Mouse (Mus musculus): Measurements from ENCODE around the gene Rab8a. TPM values are rescaled to one million over a fixed set of nuclear protein-coding genes. Genes with fewer than 3 reads are reported as not detected.
A peak's percentile ranks its signal among the peaks of the same experiment; 100 is the strongest.

The Rab8a gene
- polyA plus RNA-seq, 1 experiment from 2014 or later: 102 TPM

DNA sequence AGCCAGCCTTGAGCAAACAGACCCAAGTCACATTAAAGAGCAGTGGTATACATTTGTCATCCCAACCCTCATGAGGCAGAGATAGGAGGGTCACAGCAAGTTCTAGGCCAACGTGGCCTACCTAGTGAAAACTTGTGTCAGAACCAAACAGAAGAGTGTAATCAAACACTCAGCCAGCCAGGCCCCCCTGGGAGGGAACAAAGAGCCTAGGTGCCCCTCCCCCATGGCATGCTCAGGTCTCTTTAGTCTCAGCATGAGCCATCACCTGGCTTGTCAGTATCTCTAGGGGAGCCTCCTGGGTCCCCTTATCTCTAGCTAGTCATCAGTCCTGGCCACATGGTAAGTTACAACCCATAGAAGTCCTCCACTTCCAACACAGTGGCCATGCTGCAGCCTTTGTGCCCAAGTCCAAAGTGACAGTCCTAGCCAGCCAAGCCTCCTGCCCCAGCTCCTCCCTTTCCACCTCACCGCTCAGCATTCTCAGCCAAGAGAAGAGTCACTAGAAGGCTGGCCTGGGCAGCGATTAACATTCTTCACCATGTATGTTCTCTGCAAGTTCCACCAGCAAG, 8.8 kb downstream of the Rab8a start:
- Histone ChIP-seq H3K9ac (replicated peaks; ENCODE audit: low read length) (no peak overlapping the region), H3K4me3 (ENCODE audit: low read depth, low read length) (no peak overlapping the region), H3K4me1 (ENCODE audit: control insufficient read depth, insufficient read depth, low read length) (no peaks in the 10 kb centered on the region), H3K27me3 (ENCODE audit: control insufficient read depth, insufficient read depth, low read length) (no peaks in the 10 kb centered on the region), H3K9me3 (replicated peaks; ENCODE audit: control insufficient read depth, low read length) (no peaks in the 10 kb centered on the region), H3K27ac (replicated peaks; ENCODE audit: low read depth, low read length) (no peak overlapping the region), H3K4me2 (ENCODE audit: low read depth, low read length) (no peak overlapping the region), H3K36me3 (replicated peaks; ENCODE audit: control insufficient read depth, insufficient read depth, low read depth, low read length) (peaks cover 13% of the 10 kb centered on the region)
- ATAC-seq (replicated peaks; ENCODE audit: insufficient number of reproducible peaks, low FRiP score, low TSS enrichment, low read depth): no peak
- WGBS: 81% methylated on average over 3 of the region's 3 CpGs
- DNase-seq (ENCODE audit: low spot score): no peak

DNA sequence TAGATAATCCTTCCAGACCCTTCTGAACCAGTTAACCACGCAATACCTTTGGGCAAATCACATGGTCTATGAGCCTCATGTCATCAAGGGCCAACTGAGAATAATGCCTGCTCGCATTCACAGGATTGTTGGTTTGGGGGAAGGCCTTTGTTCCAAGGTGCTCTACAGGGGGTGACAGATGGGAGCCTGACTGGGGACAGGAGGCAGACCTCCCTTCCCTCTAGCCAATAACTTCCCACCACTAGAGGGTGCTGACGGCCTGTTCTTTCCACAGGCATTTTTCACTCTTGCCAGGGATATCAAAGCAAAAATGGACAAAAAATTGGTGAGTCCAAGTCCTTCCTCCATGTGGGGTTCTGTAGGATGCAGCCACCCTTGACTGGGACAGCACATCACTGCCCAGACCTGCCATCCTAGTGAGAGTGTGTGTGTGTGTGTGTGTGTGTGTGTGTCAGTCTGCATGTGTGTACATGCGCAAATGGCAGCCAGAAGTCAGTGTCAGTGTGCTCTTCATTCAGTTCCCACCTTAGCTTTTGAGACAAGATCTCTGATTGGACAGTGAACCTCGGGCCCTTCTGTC, 16.4 kb downstream of the Rab8a start:
- 61% methylated on average over 5 of the region's 5 CpGs for WGBS
- Histone ChIP-seq H3K9ac (replicated peaks; ENCODE audit: low read length) (no peak overlapping the region), H3K9me3 (replicated peaks; ENCODE audit: control insufficient read depth, low read length) (no peaks in the 10 kb centered on the region), H3K4me2 (ENCODE audit: low read depth, low read length) (no peak overlapping the region), H3K4me1 (ENCODE audit: control insufficient read depth, insufficient read depth, low read length) (no peaks in the 10 kb centered on the region), H3K4me3 (ENCODE audit: low read depth, low read length) (no peak overlapping the region), H3K36me3 (replicated peaks; ENCODE audit: control insufficient read depth, insufficient read depth, low read depth, low read length) (peaks cover 11% of the 10 kb centered on the region), H3K27ac (replicated peaks; ENCODE audit: low read depth, low read length) (no peak overlapping the region), H3K27me3 (ENCODE audit: control insufficient read depth, insufficient read depth, low read length) (no peaks in the 10 kb centered on the region)
- ATAC-seq (replicated peaks; ENCODE audit: insufficient number of reproducible peaks, low FRiP score, low TSS enrichment, low read depth) (no peak), DNase-seq (ENCODE audit: low spot score) (peak; percentile 78)

DNA sequence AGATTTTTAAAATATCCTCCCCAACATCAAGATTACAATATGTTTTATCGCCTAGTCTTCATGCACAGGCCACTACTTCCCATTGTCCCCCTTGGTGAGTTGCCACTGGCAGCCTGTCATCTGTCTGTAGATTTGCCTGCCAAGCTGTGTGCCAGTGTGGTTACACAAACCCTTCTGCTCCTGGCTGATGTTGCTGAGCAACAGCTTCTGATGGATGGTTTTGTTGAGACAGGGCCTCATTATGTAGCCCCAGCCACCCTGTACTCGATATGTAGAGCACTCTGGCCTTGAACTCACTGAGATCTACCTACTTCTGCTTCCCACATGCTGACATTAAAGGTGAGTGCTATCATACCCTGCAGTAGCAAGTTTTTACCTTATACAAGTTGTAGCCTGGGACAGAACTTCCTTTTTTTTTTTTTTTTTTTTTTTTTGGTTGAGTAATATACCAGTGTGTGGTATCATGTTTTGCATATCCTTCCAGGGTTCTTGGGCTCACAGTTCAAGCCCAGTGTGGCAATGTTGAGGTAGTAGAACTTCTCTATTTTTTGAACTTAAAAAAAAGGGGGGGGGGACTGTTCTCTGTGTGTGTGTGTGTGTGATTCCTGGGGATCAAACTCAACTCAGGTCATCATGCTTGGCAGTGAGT, 22.7 kb downstream of the Rab8a start:
- peaks cover 7% of the 10 kb centered on the region for H3K36me3 ChIP-seq (replicated peaks; ENCODE audit: control insufficient read depth, insufficient read depth, low read depth, low read length)
- no peak overlapping the region for H3K4me3 ChIP-seq (ENCODE audit: low read depth, low read length)
- H3K4me1 ChIP-seq (ENCODE audit: control insufficient read depth, insufficient read depth, low read length): no peaks in the 10 kb centered on the region
- H3K9ac ChIP-seq (replicated peaks; ENCODE audit: low read length): no peak overlapping the region
- H3K27ac ChIP-seq (replicated peaks; ENCODE audit: low read depth, low read length): no peak overlapping the region
- DNase-seq (ENCODE audit: low spot score) (no peak), ATAC-seq (replicated peaks; ENCODE audit: insufficient number of reproducible peaks, low FRiP score, low TSS enrichment, low read depth) (no peak)
- 81% methylated on average over 2 of the region's 2 CpGs for WGBS
- no peak overlapping the region for H3K4me2 ChIP-seq (ENCODE audit: low read depth, low read length)
- no peaks in the 10 kb centered on the region for H3K27me3 ChIP-seq (ENCODE audit: control insufficient read depth, insufficient read depth, low read length)
- no peaks in the 10 kb centered on the region for H3K9me3 ChIP-seq (replicated peaks; ENCODE audit: control insufficient read depth, low read length)

DNA sequence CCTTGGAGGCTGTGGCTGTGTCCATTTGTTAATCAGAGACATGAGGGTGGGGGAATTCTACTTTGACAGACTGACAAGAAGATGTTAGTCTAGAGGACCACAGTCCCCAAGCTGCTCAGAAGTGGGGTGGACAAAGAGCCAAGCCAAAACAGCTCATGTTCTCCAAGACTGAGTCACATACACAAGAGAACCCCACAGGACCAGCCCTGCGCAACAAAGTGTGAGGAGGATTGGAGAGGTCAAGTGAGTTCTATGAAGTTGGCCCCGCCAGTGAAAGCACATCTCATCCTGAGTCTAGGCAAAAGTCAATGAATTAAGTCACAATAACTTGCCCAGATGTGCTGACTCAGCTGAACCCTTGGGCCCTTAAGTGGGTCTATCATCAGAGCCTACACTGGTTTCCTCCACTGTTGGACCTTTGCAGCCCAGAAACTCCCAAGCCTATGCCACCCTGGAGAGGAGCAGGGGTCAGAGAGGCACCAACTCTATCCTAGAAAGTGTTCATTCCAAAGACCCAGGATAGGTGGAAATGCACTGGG, 26.9 kb downstream of the Rab8a start:
- 79% methylated on average over 2 of the region's 2 CpGs for WGBS
- H3K27me3 ChIP-seq (ENCODE audit: control insufficient read depth, insufficient read depth, low read length): no peaks in the 10 kb centered on the region
- ATAC-seq (replicated peaks; ENCODE audit: insufficient number of reproducible peaks, low FRiP score, low TSS enrichment, low read depth): no peak

DNA sequence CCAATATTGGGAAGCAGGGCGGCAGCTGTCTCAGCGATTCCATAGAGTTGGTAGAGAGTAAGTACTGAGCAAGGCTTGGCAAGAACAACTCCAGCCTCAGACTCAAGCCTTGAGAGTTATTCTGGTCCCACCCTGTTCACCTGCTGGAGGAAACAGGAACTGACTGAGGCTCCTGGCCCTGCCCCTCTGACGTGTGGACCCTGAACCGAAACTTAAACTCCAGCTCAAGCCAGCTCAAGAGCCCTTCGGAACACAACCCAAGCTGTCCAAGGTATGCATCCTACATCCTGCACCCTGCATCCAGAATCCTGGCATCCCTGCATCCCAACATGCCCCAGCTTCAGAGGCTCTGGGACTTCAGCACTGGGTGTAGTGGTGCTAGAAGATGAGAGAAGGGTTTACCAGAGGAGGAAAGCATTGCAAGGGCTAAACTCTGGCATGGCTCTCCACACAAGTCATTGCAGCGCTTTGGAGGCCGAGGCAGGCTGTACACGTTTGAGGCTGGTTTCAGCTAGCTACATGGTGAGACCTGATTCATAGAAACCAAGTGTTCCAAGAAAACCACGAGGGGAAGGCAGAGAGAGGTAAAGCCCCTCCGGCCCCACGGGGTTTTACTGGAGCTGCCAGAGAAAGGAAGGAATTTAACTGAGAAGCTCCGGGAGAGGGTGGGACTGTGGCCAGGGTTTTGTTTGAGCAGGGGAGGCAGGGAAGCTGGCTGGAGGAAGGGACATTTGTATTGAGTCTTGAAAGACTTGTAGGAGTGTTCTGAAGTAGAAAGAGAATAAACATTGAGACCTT, 28.6 kb downstream of the Rab8a start, which contains the start of gene Hsh2d:
TSS of gene Hsh2d (plus strand) at position 222 of the 798 bp plus-strand sequence.
- Histone ChIP-seq H3K4me2 (ENCODE audit: low read depth, low read length) (no peak within 1 kb of the TSS), H3K27ac (replicated peaks; ENCODE audit: low read depth, low read length) (no peak within 1 kb of the TSS), H3K27me3 (ENCODE audit: control insufficient read depth, insufficient read depth, low read length) (no peaks in the 10 kb centered on the region), H3K4me3 (ENCODE audit: low read depth, low read length) (no peak within 1 kb of the TSS), H3K4me1 (ENCODE audit: control insufficient read depth, insufficient read depth, low read length) (no peaks in the 10 kb centered on the region), H3K9me3 (replicated peaks; ENCODE audit: control insufficient read depth, low read length) (no peaks in the 10 kb centered on the region), H3K36me3 (replicated peaks; ENCODE audit: control insufficient read depth, insufficient read depth, low read depth, low read length) (no peaks in the 10 kb centered on the region), H3K9ac (replicated peaks; ENCODE audit: low read length) (no peak within 1 kb of the TSS)
- 72% methylated on average over 12 of the region's 12 CpGs for WGBS
- ATAC-seq (replicated peaks; ENCODE audit: insufficient number of reproducible peaks, low FRiP score, low TSS enrichment, low read depth): no peak
- DNase-seq (ENCODE audit: low spot score): no peak

More for the DNA sequence above, 26.9 kb downstream of the Rab8a start:
- H3K4me1 ChIP-seq (ENCODE audit: control insufficient read depth, insufficient read depth, low read length): no peaks in the 10 kb centered on the region
- H3K9ac ChIP-seq (replicated peaks; ENCODE audit: low read length): no peak overlapping the region
- no peak overlapping the region for H3K4me3 ChIP-seq (ENCODE audit: low read depth, low read length)
- no peak for DNase-seq (ENCODE audit: low spot score)
- H3K36me3 ChIP-seq (replicated peaks; ENCODE audit: control insufficient read depth, insufficient read depth, low read depth, low read length): no peaks in the 10 kb centered on the region
- no peaks in the 10 kb centered on the region for H3K9me3 ChIP-seq (replicated peaks; ENCODE audit: control insufficient read depth, low read length)
- no peak overlapping the region for H3K27ac ChIP-seq (replicated peaks; ENCODE audit: low read depth, low read length)
- H3K4me2 ChIP-seq (ENCODE audit: low read depth, low read length): no peak overlapping the region

DNA sequence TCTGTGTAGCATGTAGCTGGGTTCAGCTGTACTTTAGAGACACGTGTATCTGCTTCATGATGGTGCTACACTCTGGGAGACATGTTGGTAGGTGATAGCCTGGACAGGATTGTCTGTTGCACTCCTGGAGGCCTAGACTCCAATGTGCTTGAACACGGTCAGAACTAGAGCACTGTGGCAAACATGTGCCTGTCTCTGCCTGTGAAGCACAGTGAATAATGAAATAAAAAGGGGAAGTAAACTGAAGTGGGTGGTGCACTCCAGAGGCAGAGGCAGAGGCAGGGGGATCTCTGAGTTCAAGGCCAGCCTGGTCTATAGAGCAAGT, 29.2 kb downstream of the Rab8a start:
- Histone ChIP-seq H3K36me3 (replicated peaks; ENCODE audit: control insufficient read depth, insufficient read depth, low read depth, low read length) (no peaks in the 10 kb centered on the region), H3K4me3 (ENCODE audit: low read depth, low read length) (no peak overlapping the region), H3K4me1 (ENCODE audit: control insufficient read depth, insufficient read depth, low read length) (no peaks in the 10 kb centered on the region), H3K9me3 (replicated peaks; ENCODE audit: control insufficient read depth, low read length) (no peaks in the 10 kb centered on the region), H3K27me3 (ENCODE audit: control insufficient read depth, insufficient read depth, low read length) (no peaks in the 10 kb centered on the region), H3K9ac (replicated peaks; ENCODE audit: low read length) (no peak overlapping the region), H3K27ac (replicated peaks; ENCODE audit: low read depth, low read length) (no peak overlapping the region), H3K4me2 (ENCODE audit: low read depth, low read length) (no peak overlapping the region)
- ATAC-seq (replicated peaks; ENCODE audit: insufficient number of reproducible peaks, low FRiP score, low TSS enrichment, low read depth): no peak
- no peak for DNase-seq (ENCODE audit: low spot score)
- WGBS: 78% methylated on average over 2 of the region's 2 CpGs

DNA sequence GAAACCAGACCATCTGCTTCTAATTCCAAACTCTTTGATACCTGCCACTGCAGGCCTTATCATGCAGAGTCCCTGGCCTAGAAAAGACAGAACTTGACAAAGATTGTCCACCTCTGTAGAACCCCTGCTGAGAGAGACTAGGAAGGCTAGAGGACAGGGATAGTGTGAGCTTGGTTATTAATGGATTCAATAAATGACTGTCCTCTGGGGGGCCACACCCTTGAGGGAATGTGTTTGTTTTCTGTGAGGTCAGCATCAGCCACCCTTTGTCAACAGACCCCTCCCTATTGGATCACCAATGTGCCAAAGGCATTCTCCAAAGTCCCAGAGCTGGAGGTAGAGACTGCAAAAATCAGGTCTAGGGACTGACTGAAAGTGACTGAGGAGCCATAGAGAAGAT, 31.1 kb downstream of the Rab8a start:
- H3K9me3 ChIP-seq (replicated peaks; ENCODE audit: control insufficient read depth, low read length): no peaks in the 10 kb centered on the region
- H3K36me3 ChIP-seq (replicated peaks; ENCODE audit: control insufficient read depth, insufficient read depth, low read depth, low read length): no peaks in the 10 kb centered on the region
- no peak overlapping the region for H3K4me2 ChIP-seq (ENCODE audit: low read depth, low read length)
- H3K4me3 ChIP-seq (ENCODE audit: low read depth, low read length): no peak overlapping the region
- DNase-seq (ENCODE audit: low spot score) (no peak), ATAC-seq (replicated peaks; ENCODE audit: insufficient number of reproducible peaks, low FRiP score, low TSS enrichment, low read depth) (no peak)
- H3K27me3 ChIP-seq (ENCODE audit: control insufficient read depth, insufficient read depth, low read length): no peaks in the 10 kb centered on the region
- H3K4me1 ChIP-seq (ENCODE audit: control insufficient read depth, insufficient read depth, low read length): no peaks in the 10 kb centered on the region
- H3K27ac ChIP-seq (replicated peaks; ENCODE audit: low read depth, low read length): no peak overlapping the region
- H3K9ac ChIP-seq (replicated peaks; ENCODE audit: low read length): no peak overlapping the region

DNA sequence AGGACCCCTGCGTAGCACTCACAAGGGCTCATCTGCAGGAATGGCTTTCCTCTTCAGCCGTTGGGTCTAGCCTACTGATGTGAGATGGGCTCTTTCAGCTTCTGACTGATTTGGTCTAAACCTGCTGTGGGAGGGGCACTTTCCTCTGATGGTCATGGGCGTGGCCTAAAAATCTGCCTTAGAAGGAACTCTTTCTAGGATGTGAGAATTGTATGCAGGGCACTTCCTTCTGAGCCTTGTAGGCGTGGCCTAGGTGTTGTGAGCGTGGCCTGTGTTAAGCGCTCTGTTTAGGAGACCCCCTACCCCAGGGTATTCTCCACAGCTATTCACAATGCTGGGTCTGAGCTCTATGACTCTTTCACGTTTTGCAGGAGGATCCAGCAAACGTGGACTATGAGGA, 37.0 kb downstream of the Rab8a start:
- H3K27ac ChIP-seq (replicated peaks; ENCODE audit: low read depth, low read length): no peak overlapping the region
- 52% methylated on average over 8 of the region's 8 CpGs for WGBS
- H3K4me2 ChIP-seq (ENCODE audit: low read depth, low read length): no peak overlapping the region
- DNase-seq (ENCODE audit: low spot score) (no peak), ATAC-seq (replicated peaks; ENCODE audit: insufficient number of reproducible peaks, low FRiP score, low TSS enrichment, low read depth) (no peak)
- H3K9me3 ChIP-seq (replicated peaks; ENCODE audit: control insufficient read depth, low read length): no peaks in the 10 kb centered on the region; the same call in 1 of the 2 replicates
- H3K36me3 ChIP-seq (replicated peaks; ENCODE audit: control insufficient read depth, insufficient read depth, low read depth, low read length): no peaks in the 10 kb centered on the region
- no peaks in the 10 kb centered on the region for H3K27me3 ChIP-seq (ENCODE audit: control insufficient read depth, insufficient read depth, low read length)
- H3K4me1 ChIP-seq (ENCODE audit: control insufficient read depth, insufficient read depth, low read length): no peaks in the 10 kb centered on the region
- no peak overlapping the region for H3K4me3 ChIP-seq (ENCODE audit: low read depth, low read length)
- H3K9ac ChIP-seq (replicated peaks; ENCODE audit: low read length): no peak overlapping the region

Data from embryonic facial prominence, embryonic 11.5 days (tissue).